In the genomic region with DNA sequence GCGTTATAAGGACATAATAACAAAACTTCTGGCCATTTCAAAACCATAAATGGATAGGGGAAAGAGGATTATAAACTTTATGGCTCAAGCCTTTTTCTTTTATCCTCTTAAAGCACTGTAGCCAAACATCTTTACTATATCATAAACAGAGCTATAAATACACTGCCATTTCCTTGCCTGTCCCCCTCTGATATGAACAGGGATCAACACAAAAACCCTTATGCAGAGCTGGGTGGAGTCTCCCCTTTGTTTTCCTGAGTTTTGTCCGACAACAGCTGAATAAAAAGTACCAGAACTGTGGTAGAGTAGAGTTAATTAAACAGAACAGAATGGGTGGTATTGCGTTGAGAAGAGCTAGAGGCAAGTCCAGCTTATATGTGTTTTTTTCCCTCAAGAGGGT, we compare ENCODE assay signal across 16 mouse cellular contexts.
"Had no signal": no experiment of that assay in that cellular context is flagged by ENCODE, and none has a peak within 500 bp of the region (broad histone marks: within the 10 kb centered on the region; RNA-seq: fewer than 3 reads in every experiment).

No protein-coding gene starts in this region.

- ATAC-seq: liver, postnatal 0 days; midbrain, embryonic 13.5 days; midbrain, embryonic 15.5 days had no signal

- H3K9ac ChIP-seq: liver, embryonic 13.5 days; liver, embryonic 15.5 days; liver, postnatal 0 days; midbrain, embryonic 13.5 days; midbrain, embryonic 15.5 days; neural tube, embryonic 12.5 days; stomach, embryonic 15.5 days had no signal

- H3K4me3 ChIP-seq: liver, embryonic 13.5 days; liver, embryonic 15.5 days; megakaryocyte, embryonic 14.5 days; midbrain, embryonic 13.5 days; midbrain, embryonic 15.5 days; neural tube, embryonic 12.5 days; stomach, embryonic 15.5 days had no signal

- H3K27ac ChIP-seq: liver, embryonic 13.5 days; liver, embryonic 15.5 days; macrophage; midbrain, embryonic 13.5 days; midbrain, embryonic 15.5 days; neural tube, embryonic 12.5 days; stomach, embryonic 15.5 days had no signal

- H3K9me3 ChIP-seq: liver, embryonic 13.5 days; liver, embryonic 15.5 days; megakaryocyte, embryonic 14.5 days; midbrain, embryonic 13.5 days; midbrain, embryonic 15.5 days; neural tube, embryonic 12.5 days; stomach, embryonic 15.5 days had no signal

- H3K36me3 ChIP-seq: liver, embryonic 13.5 days; liver, embryonic 15.5 days; midbrain, embryonic 13.5 days; midbrain, embryonic 15.5 days; neural tube, embryonic 12.5 days; stomach, embryonic 15.5 days had no signal

- DNase-seq: liver; liver, embryonic 13.5 days; liver, postnatal 0 days; right cerebral cortex, postnatal 14 days; thymus, adult 2 months; thymus, postnatal 25 days; thymus, postnatal 4 days had no signal

- H3K4me1 ChIP-seq: liver, embryonic 13.5 days; liver, embryonic 15.5 days; midbrain, embryonic 13.5 days; midbrain, embryonic 15.5 days; neural tube, embryonic 12.5 days; stomach, embryonic 15.5 days had no signal

- H3K27me3 ChIP-seq: liver, embryonic 13.5 days; liver, embryonic 15.5 days; megakaryocyte, embryonic 14.5 days; midbrain, embryonic 13.5 days; midbrain, embryonic 15.5 days; neural tube, embryonic 12.5 days; stomach, embryonic 15.5 days had no signal

- H3K4me2 ChIP-seq: liver, embryonic 11.5 days; liver, embryonic 13.5 days; liver, embryonic 15.5 days; midbrain, embryonic 11.5 days; midbrain, embryonic 13.5 days; midbrain, embryonic 15.5 days; neural tube, embryonic 12.5 days; stomach, embryonic 15.5 days had no signal
